Mouse (Mus musculus): Measurements from ENCODE around the gene Hoxa7.

Gene Hoxa7

GRCm38 (mm10) chr6:52177061-52177735, 44.5 kb downstream of the Hoxa7 start, which contains the start of gene 5730596B20Rik:
Gene 5730596B20Rik, plus strand, starts transcription at chr6:52177498.
- no peak for DNase-seq (ENCODE audit: low spot score in 2 of 2)

GRCm38 (mm10) chr6:52176391-52176790, 45.3 kb downstream of the Hoxa7 start:
- no peak for DNase-seq (ENCODE audit: low spot score in 2 of 2)

GRCm38 (mm10) chr6:52175864-52176263, 45.8 kb downstream of the Hoxa7 start:
- no peak for DNase-seq (ENCODE audit: low spot score in 2 of 2)

- no peak for DNase-seq (ENCODE audit: low spot score in 2 of 2)
These were observed 46.5 kb downstream of the Hoxa7 start for GRCm38 (mm10) chr6:52174968-52175751.

- peak in 1 of 2 experiments; percentile 12 for DNase-seq (ENCODE audit: low spot score in 2 of 2)
These were observed 48.0 kb downstream of the Hoxa7 start for GRCm38 (mm10) chr6:52173648-52174047.

GRCm38 (mm10) chr6:52172501-52172900, 49.2 kb downstream of the Hoxa7 start:
- DNase-seq (ENCODE audit: low spot score in 2 of 2): peak; percentile 71 to 93

GRCm38 (mm10) chr6:52171938-52172337, 49.7 kb downstream of the Hoxa7 start:
- no peak for DNase-seq (ENCODE audit: low spot score in 2 of 2)

- DNase-seq (ENCODE audit: low spot score in 2 of 2): no peak
These were observed 50.3 kb downstream of the Hoxa7 start for GRCm38 (mm10) chr6:52171331-52171730.

- no peak for DNase-seq (ENCODE audit: low spot score in 2 of 2)
These were observed 50.8 kb downstream of the Hoxa7 start for GRCm38 (mm10) chr6:52170898-52171223.

- peak in 1 of 2 experiments; percentile 14 for DNase-seq (ENCODE audit: low spot score in 2 of 2)
These were observed 51.3 kb downstream of the Hoxa7 start for GRCm38 (mm10) chr6:52170166-52170897.

- peak in 1 of 2 experiments; percentile 7 for DNase-seq (ENCODE audit: low spot score in 2 of 2)
These were observed 52.0 kb downstream of the Hoxa7 start for GRCm38 (mm10) chr6:52169499-52170165.

- peak in 1 of 2 experiments; percentile 16 for DNase-seq (ENCODE audit: low spot score in 2 of 2)
These were observed 53.2 kb downstream of the Hoxa7 start for GRCm38 (mm10) chr6:52168191-52169055.

- peak in 1 of 2 experiments; percentile 5 for DNase-seq (ENCODE audit: low spot score in 2 of 2)
These were observed 53.9 kb downstream of the Hoxa7 start for GRCm38 (mm10) chr6:52167736-52168161.

- no peak for DNase-seq (ENCODE audit: low spot score in 2 of 2)
These were observed 54.5 kb downstream of the Hoxa7 start for GRCm38 (mm10) chr6:52167176-52167575.

GRCm38 (mm10) chr6:52166431-52167077, 55.1 kb downstream of the Hoxa7 start:
- peak in 1 of 2 experiments; percentile 10 for DNase-seq (ENCODE audit: low spot score in 2 of 2)

- peak in 1 of 2 experiments; percentile 19 for DNase-seq (ENCODE audit: low spot score in 2 of 2)
These were observed 55.9 kb downstream of the Hoxa7 start for GRCm38 (mm10) chr6:52165441-52166370.

- peak in 1 of 2 experiments; percentile 16 for DNase-seq (ENCODE audit: low spot score in 2 of 2)
These were observed 56.8 kb downstream of the Hoxa7 start, which contains the start of gene Hoxa2 for GRCm38 (mm10) chr6:52164626-52165440. Gene Hoxa2, minus strand, starts transcription at chr6:52164831.
